Mouse (Mus musculus) megakaryocyte, adult 5-6 weeks (primary cell): ENCODE measurements around the gene Syvn1. TPM values are rescaled to one million over a fixed set of nuclear protein-coding genes. Genes with fewer than 3 reads are reported as not detected.

Experiments
- ATAC-seq: 2 replicates; pipeline ENCODE4 v1.8.0; 2016; ENCODE audit warnings: mild to moderate bottlenecking, inconsistent platforms; ENCODE audit not compliant: poor library complexity, severe bottlenecking
- total RNA-seq, 2 experiments: library from RNA; stranded (forward) in 1 of 2; stranded (reverse) in 1 of 2; fragments of 153-499, 151-499 nt in 1 of 2; fragments of 221-1000, 200-1000 nt in 1 of 2; gene quantifications; 2 replicates each; pipeline versions ENCODE4 v1.2.3 to v1.2.4; 2015 to 2017

The Syvn1 gene
- total RNA-seq (2015): 16.8 and 17.8 TPM in 2 replicates
- total RNA-seq (2017): 6.3 and 7.2 TPM in 2 replicates

- ATAC-seq: peak; percentile 87
Observed at GRCm38 (mm10) chr19:6046294-6047153, at the start of gene Syvn1. Gene Syvn1, plus strand, starts transcription at chr19:6046576.

GRCm38 (mm10) chr19:5998180-5998579 lies 48.2 kb upstream of the Syvn1 start:
- no peak for ATAC-seq

GRCm38 (mm10) chr19:5999969-6000368 lies 46.4 kb upstream of the Syvn1 start:
- no peak for ATAC-seq

GRCm38 (mm10) chr19:6005541-6005940 lies 40.8 kb upstream of the Syvn1 start:
- ATAC-seq: no peak

GRCm38 (mm10) chr19:6007013-6007412 lies 39.4 kb upstream of the Syvn1 start:
- no peak for ATAC-seq

- no peak for ATAC-seq
Observed at GRCm38 (mm10) chr19:6009137-6009536, 37.2 kb upstream of the Syvn1 start.

GRCm38 (mm10) chr19:6013691-6014090 lies 32.7 kb upstream of the Syvn1 start:
- ATAC-seq: no peak

GRCm38 (mm10) chr19:6014991-6015510 lies 31.3 kb upstream of the Syvn1 start:
- peak; percentile 63 for ATAC-seq

- ATAC-seq: peak; percentile 57
Observed at GRCm38 (mm10) chr19:6015511-6016315, 30.7 kb upstream of the Syvn1 start, which contains the start of gene Capn1. Gene Capn1, minus strand, starts transcription at chr19:6015897.

GRCm38 (mm10) chr19:6016532-6016931 lies 29.8 kb upstream of the Syvn1 start:
- ATAC-seq: no peak

GRCm38 (mm10) chr19:6018142-6019089 lies 28.0 kb upstream of the Syvn1 start:
- peak; percentile 72 for ATAC-seq

GRCm38 (mm10) chr19:6020276-6020675 lies 26.1 kb upstream of the Syvn1 start:
- no peak for ATAC-seq

GRCm38 (mm10) chr19:6023059-6023458 lies 23.3 kb upstream of the Syvn1 start:
- ATAC-seq: no peak

GRCm38 (mm10) chr19:6023930-6024329 lies 22.4 kb upstream of the Syvn1 start:
- no peak for ATAC-seq

- no peak for ATAC-seq
Observed at GRCm38 (mm10) chr19:6028991-6029390, 17.4 kb upstream of the Syvn1 start.

- no peak for ATAC-seq
Observed at GRCm38 (mm10) chr19:6029426-6029825, 16.9 kb upstream of the Syvn1 start.

GRCm38 (mm10) chr19:6030520-6031280 lies 15.7 kb upstream of the Syvn1 start:
- ATAC-seq: no peak

- ATAC-seq: peak; percentile 43; the same call in 1 of the 2 replicates
Observed at GRCm38 (mm10) chr19:6035966-6036585, 10.3 kb upstream of the Syvn1 start.

GRCm38 (mm10) chr19:6037695-6038094 lies 8.7 kb upstream of the Syvn1 start:
- no peak for ATAC-seq
